Mouse (Mus musculus) liver, adult 2 months (tissue): ENCODE measurements around the gene Myzap. TPM values are rescaled to one million over a fixed set of nuclear protein-coding genes. Genes with fewer than 3 reads are reported as not detected.

ENCODE experiments used
- DNase-seq: peaks from one replicate; pipeline ENCODE4 v3.0.0-alpha.2; 2011; ENCODE audit warnings: low read depth, low spot score; ENCODE audit errors: extremely low read depth
- H3K27ac ChIP-seq: fragments of 200-500 bp; replicated peaks from 2 replicates; pipeline ENCODE4 v1.5.1; 2012; ENCODE audit warnings: low read depth, mild to moderate bottlenecking, control low read depth, inconsistent platforms, low read length; ENCODE audit not compliant: insufficient read depth
- H3K27me3 ChIP-seq: fragments of 200-500 bp; 2 replicates; pipeline ENCODE4 v1.6.1; 2012; ENCODE audit warnings: mild to moderate bottlenecking, moderate library complexity, low read length, inconsistent platforms; ENCODE audit not compliant: control insufficient read depth, insufficient read depth
- H3K36me3 ChIP-seq: fragments of 200-500 bp; 2 replicates; pipeline ENCODE4 v1.6.1; 2012; ENCODE audit warnings: low read length, inconsistent platforms; ENCODE audit not compliant: control insufficient read depth, insufficient read depth
- H3K4me1 ChIP-seq: fragments of 200-500 bp; 2 replicates; pipeline ENCODE4 v1.6.1; 2011; ENCODE audit warnings: low read length; ENCODE audit not compliant: control insufficient read depth, insufficient read depth
- H3K4me3 ChIP-seq: fragments of 200-500 bp; 2 replicates; pipeline ENCODE4 v1.5.1; 2011; ENCODE audit warnings: low read depth, mild to moderate bottlenecking, control low read depth, low read length, moderate library complexity; ENCODE audit not compliant: insufficient read depth
- H3K79me2 ChIP-seq: fragments of 200-500 bp; 2 replicates; pipeline ENCODE4 v1.6.1; 2012; ENCODE audit warnings: inconsistent platforms, mild to moderate bottlenecking, low read length, moderate library complexity; ENCODE audit not compliant: control insufficient read depth, insufficient read depth
- H3K9ac ChIP-seq: fragments of 200-500 bp; 2 replicates; pipeline ENCODE4 v1.6.1; 2012; ENCODE audit warnings: low read depth, mild to moderate bottlenecking, control low read depth, inconsistent platforms, low read length
- CTCF ChIP-seq: fragments of 200-500 bp; IDR thresholded peaks from 2 replicates; pipeline ENCODE4 v1.5.1; 2011; ENCODE audit warnings: low read depth, low read length, control low read depth
- POLR2A ChIP-seq: fragments of 200-500 bp; IDR thresholded peaks from 2 replicates; pipeline ENCODE4 v1.6.1; 2011; ENCODE audit warnings: low read length, control low read depth; ENCODE audit not compliant: insufficient read depth; ENCODE audit errors: extremely low read depth
- WGBS: fragments of 180-500 bp; shearing (Covaris S2); methylation state at CpG from one replicate; pipeline ENCODE4 v1.1.7; 2018; 5-methylcytosine and 5-hydroxymethylcytosine counted together
- polyA plus RNA-seq: library from polyadenylated mRNA; depleted of rRNA; stranded (reverse); fragments of >200 nt; gene quantifications from 2 replicates; pipeline ENCODE4 v1.2.3, GENCODE M21; 2012
- total RNA-seq: library from RNA; depleted of rRNA; stranded (reverse); fragments of >200 nt; gene quantifications from 2 replicates; pipeline ENCODE4 v1.2.3, GENCODE M21; 2014

Myzap gene
- total and polyA plus RNA-seq, 2 experiments: 0.51 to 1.5 TPM

DNA sequence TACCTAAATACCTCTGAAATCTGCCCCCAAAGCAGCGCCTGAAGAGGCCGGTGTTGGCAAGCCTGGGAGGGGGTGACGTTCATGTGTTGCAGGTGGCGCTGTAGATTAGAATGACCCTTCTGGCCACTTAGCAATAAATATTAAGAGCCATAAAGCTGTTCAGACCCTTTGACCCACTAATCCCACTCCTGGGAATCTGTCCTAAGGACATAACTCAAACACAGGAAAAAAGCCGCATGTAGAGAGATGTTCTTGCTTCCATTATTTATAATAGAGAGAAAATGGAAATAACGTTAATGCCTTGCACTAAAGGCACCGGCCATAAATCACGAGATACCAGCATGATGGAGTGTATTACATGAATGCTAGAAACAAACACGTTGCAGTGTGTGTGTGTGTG lies 64.7 kb downstream of the Myzap start:
- no peaks in the 10 kb centered on the region for H3K79me2 ChIP-seq
- no peak for TF ChIP-seq POLR2A
- no peak for TF ChIP-seq CTCF
- no peak overlapping the region for H3K4me3 ChIP-seq
- WGBS: 82% methylated on average over 9 of the region's 9 CpGs
- no peaks in the 10 kb centered on the region; the same call in 1 of the 2 replicates for H3K27me3 ChIP-seq
- no peaks in the 10 kb centered on the region for H3K36me3 ChIP-seq
- no peak overlapping the region for H3K9ac ChIP-seq
- H3K27ac ChIP-seq: no peak overlapping the region
- no peak for DNase-seq
- no peaks in the 10 kb centered on the region for H3K4me1 ChIP-seq

DNA sequence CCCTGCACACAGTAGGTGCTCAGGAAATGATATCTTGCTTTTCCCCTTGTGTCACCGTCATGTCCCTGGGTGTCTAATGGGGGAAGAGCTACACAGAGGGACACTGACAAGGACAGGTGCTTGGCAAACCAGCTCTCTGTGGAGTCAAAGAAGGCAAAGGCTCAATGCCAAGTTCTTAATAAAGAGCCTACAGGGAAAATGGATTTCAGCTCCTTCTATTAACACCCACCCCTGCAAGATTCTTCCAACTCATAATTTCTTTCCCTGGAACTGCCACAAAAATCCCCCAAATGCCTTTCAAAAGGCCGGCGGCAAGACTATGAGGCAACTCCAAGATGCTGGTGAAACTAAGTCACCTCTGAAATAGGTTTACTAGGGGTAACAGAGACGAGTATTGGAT lies 68.3 kb downstream of the Myzap start:
- H3K36me3 ChIP-seq: no peaks in the 10 kb centered on the region
- H3K4me1 ChIP-seq: no peaks in the 10 kb centered on the region
- H3K4me3 ChIP-seq: no peak overlapping the region
- H3K27ac ChIP-seq: no peak overlapping the region
- no peaks in the 10 kb centered on the region; the same call in 1 of the 2 replicates for H3K27me3 ChIP-seq
- H3K9ac ChIP-seq: no peak overlapping the region
- no peaks in the 10 kb centered on the region for H3K79me2 ChIP-seq
- TF ChIP-seq POLR2A (no peak), CTCF (no peak)
- 90% methylated on average over 4 of the region's 4 CpGs for WGBS
- DNase-seq: no peak

DNA sequence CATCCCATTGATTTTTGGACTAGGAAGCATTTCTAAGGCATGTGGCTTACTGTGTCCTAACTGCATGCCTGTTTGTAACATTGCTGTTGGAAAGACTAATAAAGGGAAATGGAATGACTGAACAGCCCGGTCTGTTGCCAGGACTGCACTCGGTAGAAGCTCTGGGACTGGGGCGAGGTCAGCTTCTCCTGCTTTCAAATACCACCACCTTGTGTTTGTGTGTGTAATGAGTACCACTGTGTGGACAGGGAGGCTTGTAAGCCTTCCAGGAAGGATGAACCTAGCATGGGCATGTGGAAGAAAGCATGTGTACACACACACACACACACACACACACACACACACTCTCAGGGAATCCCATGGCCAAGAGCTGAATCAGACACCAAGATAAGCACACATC lies 72.3 kb downstream of the Myzap start:
- Histone ChIP-seq H3K27me3 (no peaks in the 10 kb centered on the region; the same call in 1 of the 2 replicates), H3K4me1 (no peaks in the 10 kb centered on the region), H3K79me2 (no peaks in the 10 kb centered on the region), H3K36me3 (no peaks in the 10 kb centered on the region), H3K27ac (no peak overlapping the region), H3K9ac (no peak overlapping the region), H3K4me3 (no peak overlapping the region)
- no peak for TF ChIP-seq CTCF
- no peak for TF ChIP-seq POLR2A
- WGBS: 79% methylated on average over 3 of the region's 3 CpGs
- no peak for DNase-seq

DNA sequence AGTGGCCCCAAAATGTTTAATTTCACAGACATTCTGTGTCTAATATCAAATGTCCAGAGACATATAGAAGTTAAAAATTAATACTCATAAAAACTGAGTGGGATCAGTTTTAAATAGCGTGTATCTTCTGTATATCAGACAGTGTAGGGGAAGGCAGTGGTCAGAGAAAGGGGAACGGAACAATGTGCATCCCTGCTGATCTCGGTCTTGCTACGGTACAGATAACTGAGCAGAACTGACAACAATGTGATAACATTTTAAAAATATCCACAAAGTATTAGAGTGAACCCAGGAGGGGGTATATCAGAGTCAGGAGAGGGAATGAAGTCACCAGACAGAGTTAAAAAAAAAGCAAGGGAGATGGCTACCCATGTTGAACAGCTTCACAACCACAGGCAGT lies 74.7 kb downstream of the Myzap start:
- Histone ChIP-seq H3K9ac (no peak overlapping the region), H3K4me1 (no peaks in the 10 kb centered on the region), H3K27ac (no peak overlapping the region), H3K27me3 (no peaks in the 10 kb centered on the region), H3K79me2 (no peaks in the 10 kb centered on the region), H3K4me3 (no peak overlapping the region), H3K36me3 (no peaks in the 10 kb centered on the region)
- TF ChIP-seq POLR2A (no peak), CTCF (no peak)
- WGBS: 86% methylated on average over 4 of the region's 4 CpGs
- no peak for DNase-seq

DNA sequence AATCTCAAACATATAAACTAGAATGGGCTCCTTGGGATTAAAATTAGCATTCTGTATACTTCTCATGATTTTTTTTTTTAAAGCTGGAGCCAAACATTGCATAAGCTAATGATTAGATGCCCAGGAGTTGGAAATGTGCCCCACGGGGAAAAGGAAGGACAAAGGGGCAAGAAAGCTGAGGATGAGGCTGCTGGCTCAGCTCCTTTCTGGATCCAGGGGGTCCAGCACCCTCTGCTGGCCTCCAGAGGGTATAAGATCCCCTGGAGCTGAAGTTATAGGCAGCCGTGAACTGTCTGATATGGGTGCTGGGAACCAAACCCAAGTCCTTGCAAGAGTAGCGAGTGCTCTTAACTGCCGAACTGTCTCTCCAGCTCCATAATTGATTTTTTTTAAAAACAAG lies 76.3 kb downstream of the Myzap start:
- Histone ChIP-seq H3K27me3 (no peaks in the 10 kb centered on the region), H3K27ac (no peak overlapping the region), H3K36me3 (no peaks in the 10 kb centered on the region)

DNA sequence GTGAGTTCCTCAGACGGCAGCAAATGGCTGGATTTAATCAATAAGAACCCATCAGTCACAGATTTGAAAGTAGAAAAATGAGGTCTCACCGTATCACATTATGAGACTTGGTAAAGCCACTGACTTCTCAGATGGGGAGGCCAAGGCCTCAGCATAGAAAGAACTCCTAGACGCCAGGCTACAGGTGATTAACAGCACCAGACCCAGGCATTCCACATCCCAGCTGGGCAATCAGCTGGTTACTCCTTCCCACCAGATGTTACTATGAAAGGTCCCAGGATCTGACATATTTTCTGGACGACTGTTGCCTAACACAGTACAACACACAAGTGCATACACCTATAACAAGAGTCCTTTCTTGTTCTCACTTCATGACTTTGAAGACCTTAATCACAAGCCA lies 78.6 kb downstream of the Myzap start:
- no peak overlapping the region for H3K9ac ChIP-seq
- H3K27ac ChIP-seq: no peak overlapping the region
- H3K4me1 ChIP-seq: no peaks in the 10 kb centered on the region
- H3K27me3 ChIP-seq: no peaks in the 10 kb centered on the region
- no peaks in the 10 kb centered on the region for H3K79me2 ChIP-seq
- DNase-seq: no peak
- no peak overlapping the region for H3K4me3 ChIP-seq
- H3K36me3 ChIP-seq: no peaks in the 10 kb centered on the region
- no peak for TF ChIP-seq POLR2A
- no peak for TF ChIP-seq CTCF
- WGBS: 85% methylated on average over 4 of the region's 4 CpGs

More for the DNA sequence above, 76.3 kb downstream of the Myzap start:
- 87% methylated on average over 4 of the region's 4 CpGs for WGBS
- H3K9ac ChIP-seq: no peak overlapping the region
- no peak overlapping the region for H3K4me3 ChIP-seq
- H3K4me1 ChIP-seq: no peaks in the 10 kb centered on the region
- H3K79me2 ChIP-seq: no peaks in the 10 kb centered on the region
- TF ChIP-seq CTCF (no peak), POLR2A (no peak)
- no peak for DNase-seq
